Mouse (Mus musculus) 416B (cell line): ENCODE measurements around the gene Tpi1.
"Not testable (repeated sequence)": the region's sequence is repeated elsewhere in the genome, so short reads cannot be mapped to it uniquely, and the experiment has no call there.

Source experiments
- DNase-seq: peaks from one replicate; pipeline ENCODE4 v3.0.0; 2011; ENCODE audit warnings: low read depth

The Tpi1 gene

DNA sequence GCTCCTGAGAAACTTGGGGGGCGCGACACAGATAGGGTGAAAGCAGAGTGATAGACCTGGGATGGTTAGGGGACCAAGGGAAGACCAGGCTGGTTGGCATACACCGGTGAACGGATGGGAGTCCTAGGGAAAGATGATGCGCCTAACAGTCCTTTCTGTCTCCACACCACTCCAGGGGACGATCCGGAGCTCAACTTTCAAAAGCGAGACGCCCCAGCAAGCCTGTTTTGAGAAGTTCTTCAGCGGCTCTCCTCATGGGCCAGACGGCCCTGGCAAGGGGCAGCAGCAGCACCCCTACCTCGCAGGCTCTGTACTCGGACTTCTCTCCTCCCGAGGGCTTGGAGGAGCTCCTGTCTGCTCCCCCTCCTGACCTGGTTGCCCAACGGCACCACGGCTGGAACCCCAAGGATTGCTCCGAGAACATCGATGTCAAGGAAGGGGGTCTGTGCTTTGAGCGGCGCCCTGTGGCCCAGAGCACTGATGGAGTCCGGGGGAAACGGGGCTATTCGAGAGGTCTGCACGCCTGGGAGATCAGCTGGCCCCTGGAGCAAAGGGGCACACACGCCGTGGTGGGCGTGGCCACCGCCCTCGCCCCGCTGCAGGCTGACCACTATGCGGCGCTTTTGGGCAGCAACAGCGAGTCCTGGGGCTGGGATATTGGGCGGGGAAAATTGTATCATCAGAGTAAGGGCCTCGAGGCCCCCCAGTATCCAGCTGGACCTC, 4.9 kb downstream of the Tpi1 start:
- DNase-seq = peak; percentile 87

DNA sequence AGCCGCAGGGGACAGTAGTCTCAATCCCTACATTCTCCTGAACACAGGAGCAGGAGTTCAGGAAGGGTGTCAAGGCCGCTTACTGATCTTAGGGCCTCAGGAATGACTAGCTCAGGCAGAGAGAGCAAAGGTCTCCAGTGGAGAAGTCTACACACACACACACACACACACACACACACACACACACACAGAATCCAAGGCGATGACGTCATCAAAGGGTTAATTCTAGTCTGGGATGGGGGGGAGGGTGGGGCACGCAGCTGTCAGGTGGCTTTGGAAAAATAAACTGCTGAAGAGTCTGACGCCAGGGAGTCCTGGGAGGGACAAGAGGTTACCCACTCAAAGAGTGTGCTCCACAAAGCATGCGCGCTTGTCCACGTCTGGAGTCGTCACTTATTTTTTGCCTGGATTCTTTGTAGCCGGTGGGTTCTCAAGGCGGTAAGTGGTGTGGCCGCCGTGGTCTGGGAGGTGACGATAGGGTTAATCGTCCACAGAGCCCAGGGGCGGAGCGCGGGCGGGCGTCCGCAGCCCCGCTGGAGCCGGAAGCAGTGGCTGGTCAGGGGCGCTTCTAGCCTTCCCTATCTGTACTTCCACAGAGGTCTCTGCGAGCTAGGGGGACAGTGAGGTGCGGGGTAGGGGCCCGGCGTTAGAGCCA, 5.6 kb downstream of the Tpi1 start, which contains the start of gene Spsb2:
TSS of gene Spsb2 (plus strand) at position 304 of the 655 bp plus-strand sequence.
- peak; percentile 86 for DNase-seq

DNA sequence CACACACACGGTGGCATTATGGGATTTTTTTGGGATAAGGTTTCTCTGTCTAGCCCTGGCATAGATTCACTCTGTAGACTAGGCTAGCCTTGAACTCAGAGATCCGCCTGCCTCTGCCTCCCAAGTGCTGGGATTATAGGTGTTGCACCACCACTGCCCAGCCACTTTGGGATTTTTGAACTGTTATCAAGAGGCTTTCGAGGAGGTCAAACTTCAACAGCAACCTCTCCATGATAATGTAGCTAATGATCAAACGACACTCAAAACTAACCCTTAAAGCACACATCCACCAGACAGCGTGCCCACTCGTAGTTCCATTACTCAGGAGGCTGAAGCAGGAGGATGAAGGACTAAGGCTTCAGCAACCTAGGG, 6.1 kb downstream of the Tpi1 start:
- no peak for DNase-seq

DNA sequence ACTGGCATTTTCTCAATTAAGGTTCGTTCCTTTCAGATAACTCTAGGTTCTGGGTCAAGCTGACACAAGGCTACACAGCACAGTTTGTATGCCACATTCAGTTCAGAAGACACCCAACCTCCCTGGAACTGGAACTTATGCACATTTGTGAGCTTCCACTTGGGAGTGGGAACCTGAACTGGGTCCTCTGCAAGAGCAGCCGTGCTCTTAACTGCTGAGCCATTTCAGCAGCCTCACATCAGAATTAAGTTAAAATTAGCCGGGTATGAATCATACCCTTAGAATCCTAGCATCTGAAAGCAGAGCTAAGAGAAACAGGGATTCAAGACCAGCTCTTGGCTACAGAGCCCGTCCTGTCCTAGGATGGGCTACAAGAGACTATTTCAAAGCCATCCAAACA, 6.7 kb downstream of the Tpi1 start:
- no peak for DNase-seq

DNA sequence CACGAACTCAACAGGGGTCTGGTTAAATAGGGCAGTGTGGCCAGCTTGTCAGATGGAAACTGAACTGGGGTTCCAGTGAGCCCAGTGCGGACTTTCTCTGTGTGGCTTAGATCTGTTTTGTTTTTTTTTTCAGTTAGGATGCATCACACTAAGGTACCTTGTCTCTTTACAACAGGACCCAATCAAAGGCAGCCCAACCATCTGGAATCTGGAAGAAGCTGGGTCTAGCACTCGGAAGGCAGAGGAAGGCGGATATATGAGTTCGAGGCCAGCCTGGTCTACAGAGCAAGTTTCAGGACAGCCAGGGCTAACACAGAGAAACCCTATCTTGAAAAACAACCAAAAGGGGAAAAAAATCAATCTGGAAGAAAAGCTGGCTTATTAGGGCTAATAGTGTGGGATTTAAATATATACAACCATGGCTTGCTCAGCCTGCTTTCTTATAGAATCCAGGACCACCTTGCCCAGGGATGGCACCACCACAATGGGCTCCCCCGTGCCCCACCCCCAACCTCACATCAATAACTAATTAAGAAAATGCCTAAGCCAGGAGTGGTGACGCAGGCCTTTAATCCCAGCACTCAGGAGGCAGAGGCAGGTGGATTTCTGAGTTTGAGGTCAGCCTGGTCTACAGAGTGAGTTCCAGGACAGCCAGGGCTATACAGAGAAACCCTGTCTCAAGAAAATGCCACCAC, 7.5 kb downstream of the Tpi1 start:
- DNase-seq = no peak

DNA sequence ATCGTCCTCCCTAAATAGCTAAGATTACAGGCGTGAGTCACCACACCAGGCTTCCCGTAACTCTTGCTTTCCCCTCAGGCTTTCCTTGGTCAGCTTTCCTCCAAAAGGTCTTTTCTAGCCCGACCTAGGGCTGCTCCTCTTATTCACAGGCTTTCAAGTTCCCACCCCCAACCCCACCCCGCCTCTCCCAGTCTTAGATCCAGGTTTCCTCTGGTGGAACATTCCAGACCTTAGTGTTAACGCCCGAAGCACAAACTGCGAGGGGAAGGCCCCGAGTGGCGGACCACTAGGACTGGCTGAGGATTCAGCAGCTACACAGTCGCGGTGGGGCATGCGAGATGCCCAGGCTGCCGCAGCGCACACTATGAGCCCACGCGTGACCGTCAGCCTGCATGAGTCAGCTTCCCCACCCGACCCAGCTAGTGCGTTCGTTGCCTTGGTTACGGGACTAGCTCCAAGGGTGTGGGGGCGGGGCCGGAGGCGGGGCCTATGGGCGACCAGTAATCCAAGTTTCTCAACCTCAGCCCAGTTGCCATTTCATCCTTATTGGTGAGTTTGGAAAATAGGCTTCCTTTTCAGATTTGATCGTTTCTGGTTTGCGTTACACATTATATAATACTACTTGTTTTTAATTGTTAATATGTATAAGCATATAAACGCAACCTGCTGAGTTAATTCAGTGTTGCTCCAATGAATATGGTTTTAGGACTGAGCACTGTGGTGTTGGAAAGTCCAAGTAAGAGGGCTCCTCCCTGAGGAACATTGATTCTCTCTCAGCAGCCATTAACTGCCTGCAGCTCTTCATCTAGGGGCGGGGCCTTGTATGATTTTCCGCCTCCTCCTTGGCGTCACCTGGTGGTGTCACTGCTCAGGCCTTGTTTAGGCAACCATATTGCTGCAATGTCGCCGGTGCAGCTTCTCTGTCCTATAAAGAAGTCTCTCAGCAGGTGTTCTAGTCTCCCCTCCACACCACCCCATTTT, 8.5 kb downstream of the Tpi1 start:
- DNase-seq = peak; percentile 98

DNA sequence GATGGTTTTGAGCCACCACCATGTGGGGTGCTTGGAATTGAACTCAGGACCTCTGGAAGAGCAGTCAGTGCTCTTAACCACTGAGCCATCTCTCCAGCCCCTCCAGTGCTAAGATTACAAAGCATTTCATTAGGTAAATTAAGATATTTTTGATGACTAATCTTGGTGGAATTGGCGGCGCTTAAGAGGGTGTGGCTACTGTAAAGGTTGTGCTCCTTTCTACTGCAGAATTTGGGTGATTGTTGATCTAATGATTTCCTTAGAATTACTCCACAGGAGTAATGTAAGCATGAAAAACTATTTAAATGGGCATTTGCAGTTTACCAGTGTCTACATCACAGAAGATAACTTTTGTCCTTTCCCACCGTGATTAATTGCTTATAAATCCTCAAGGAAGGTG, 9.8 kb downstream of the Tpi1 start:
- peak; percentile 56 for DNase-seq

DNA sequence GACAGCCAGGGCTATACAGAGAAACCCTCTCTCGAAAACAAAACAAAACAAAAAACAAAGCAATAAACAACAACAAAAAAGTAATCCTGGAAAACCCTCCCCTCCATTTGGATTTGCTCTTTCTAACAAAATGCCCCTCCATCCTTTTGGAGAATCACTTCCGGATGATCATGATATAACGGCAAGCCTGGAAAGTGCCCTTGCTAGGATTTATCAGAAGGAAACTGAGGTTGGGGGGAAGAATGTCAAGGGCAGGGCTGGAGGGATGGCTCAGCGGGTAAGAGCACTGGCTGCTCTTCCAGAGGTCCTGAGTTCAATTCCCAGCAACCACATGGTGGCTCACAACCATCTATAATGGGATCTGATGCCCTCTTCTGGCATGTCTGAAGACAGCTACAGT, 10.4 kb downstream of the Tpi1 start:
- not testable (repeated sequence) for DNase-seq

DNA sequence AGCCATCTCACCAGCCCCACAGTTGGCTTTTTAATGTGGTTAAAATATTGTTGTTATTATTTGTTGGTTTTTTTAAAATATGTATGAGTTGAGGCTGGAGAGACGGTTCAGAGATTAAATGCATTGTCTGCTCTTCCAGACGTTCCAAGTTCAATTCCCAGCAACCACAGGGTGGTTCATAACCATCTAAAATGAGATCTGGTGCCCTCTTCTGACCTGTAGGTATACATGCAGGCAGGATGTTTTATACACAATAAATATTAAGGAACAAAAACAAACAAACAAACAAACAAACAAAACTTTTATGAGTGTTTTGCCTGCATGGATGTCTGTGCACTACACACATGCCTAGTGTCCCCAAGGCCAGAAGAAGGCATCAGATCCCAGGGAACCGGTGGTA, 11.0 kb downstream of the Tpi1 start:
- DNase-seq = no peak

DNA sequence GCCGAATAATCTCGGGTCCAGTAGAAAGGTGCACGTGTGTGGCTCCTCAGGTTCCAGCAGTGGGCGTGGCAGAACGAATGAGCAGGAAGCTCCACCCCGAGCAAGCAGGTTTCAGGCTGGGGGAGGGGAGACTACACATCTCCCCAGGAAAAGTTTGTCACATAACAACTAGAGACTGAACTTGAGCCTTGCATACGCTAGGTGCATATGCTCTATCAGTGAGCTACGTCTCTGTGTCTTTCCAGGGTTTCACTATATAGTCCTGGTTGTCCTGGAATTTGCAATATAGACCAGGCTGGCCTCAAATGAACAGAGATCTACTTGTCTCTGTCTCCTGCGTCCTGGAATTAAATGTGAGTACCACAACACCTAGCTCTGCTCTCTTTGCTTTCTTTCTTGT, 11.7 kb downstream of the Tpi1 start:
- DNase-seq = not testable (repeated sequence)

DNA sequence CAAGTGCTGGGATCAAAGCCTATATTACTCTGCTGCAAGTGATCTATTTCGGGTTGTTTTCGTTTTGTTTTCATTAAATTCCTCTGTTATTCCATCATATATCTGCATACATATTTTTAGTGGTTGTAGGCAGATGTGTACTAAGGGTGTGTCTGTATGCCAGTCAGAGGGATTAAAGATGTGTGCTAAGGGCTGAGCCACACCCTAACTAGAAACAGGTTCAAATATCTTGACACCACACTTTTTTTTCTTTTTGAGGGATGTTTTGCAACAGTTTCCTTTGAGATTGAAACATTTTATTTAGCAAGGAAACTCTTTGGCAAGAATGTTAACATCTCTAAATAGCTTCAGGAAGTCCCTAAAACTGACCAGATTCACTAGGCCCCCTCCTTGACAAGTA, 17.9 kb downstream of the Tpi1 start:
- DNase-seq = peak; percentile 68

DNA sequence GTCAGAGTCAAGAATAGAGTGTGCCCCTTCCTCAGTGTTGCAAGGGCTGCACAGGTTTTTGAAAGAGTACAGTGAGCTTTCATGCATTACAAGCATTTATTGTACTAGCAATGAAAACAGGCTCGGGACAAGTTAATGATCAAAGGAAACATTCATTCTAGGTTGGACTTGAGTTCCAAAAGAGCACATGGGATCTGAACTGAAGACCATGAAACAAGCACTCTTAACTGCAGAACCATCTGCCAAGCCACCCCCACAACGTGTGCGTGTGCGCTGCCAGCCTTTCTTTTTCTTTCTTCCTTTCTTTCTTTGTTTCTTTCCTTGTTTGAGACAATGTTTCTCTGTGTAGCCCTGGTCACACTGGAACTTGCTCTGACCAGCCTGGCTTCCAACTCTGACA, 18.3 kb downstream of the Tpi1 start:
- DNase-seq = no peak

DNA sequence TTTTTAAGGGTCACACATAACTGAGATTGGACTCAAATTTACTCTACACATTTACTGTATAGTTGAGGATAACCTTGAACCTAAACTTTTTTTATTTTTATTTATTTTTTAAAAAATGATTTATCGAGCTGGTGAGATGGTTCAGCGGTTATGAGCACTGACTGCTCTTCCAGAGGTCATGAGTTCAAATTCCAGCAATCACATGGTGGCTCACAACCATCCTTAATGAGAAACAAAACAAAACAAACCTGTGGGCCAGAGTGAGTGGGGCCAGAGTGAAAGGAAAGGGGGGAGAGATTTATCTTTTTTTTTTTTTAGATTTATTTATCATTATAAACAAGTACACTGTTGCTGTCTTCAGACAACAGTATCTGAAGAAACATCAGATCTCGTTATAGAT, 22.2 kb downstream of the Tpi1 start:
- DNase-seq = no peak

DNA sequence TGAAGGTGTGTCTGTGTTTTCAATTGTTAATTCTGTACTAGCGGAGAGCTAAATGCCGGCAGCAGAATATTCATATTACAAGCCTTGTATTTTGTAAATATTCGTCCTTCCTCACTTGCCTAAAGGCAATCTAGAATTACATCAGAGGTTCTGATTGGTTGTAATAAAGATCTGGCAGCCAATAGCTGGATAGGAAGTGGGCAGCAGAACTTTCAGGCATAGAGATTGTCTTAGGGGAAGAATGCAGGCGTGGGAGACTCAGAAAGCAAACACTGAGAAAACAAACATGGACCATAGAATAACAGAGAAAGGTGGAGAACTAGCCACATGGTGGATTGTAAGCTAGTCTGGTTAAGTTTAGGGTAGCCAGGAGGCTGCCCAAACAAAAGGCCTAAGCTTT, 24.0 kb downstream of the Tpi1 start:
- no peak for DNase-seq

DNA sequence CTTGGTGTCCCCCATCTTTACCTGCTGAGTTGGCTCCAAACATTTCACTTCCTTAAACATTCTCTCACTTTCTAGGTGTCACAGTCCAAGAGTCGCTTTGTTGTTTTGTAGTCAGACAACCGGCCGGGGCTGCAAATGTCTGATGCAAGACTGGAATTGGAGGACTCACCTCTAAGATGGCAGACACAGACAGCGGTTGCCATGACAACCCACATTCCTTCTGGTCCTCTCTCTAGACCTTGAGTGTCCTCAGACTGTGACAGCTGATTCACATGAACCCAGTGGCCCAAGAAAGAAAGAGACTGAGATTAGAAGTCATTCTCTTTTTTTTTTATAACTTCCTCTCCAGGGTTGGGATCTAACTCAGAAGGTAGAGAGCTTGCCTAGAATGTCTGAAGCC, 24.6 kb downstream of the Tpi1 start:
- no peak for DNase-seq

DNA sequence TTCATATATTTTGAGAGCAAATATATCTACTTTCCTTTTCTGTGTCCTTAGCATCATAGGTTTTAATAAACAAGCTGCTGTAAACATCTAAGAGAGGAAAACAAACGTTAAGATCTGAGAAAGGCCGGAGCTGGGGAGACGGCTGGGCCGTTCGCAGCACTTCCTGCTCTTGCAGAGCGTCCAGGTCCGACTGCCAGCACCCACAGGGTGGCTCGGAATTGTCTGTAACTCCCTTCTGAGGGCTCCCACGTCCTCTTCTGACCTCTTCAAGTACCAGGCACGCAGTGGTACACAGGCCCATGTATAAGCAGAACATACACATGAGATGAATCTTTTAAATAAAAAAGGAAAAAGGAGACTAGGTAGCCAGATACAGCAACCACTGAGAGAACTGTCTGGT, 26.4 kb downstream of the Tpi1 start:
- no peak for DNase-seq

DNA sequence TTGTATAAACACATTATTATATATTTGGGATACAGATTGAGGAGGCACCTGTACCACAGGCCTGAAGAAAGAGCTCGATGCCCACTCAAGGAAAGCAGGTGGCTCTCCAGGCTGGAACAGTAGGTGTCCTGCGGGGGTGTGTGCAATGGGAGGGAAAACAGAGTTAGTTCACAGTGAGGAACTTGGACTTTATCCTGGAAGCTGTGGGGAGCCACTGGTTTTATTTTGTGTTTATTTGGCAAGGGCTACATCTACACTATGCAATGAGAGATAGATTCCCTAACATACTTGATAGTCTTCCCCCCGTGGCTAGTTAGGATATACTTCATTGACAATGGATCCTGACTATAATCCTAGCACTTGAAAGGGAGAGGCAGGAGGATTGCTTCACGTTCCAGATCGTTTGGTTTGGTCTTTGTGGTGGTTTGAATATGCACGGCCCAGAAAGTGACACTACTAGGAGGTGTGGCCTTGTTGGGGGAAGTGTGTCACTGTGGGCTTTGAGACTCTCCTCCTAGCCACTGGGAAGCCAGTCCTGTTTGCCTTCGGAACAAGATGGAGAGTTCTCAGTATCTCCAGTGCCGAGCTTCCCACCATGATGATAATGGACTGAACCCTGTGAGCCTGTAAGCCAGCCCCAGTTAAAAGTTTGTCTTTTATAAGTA, 27.2 kb downstream of the Tpi1 start:
- DNase-seq = peak; percentile 89

DNA sequence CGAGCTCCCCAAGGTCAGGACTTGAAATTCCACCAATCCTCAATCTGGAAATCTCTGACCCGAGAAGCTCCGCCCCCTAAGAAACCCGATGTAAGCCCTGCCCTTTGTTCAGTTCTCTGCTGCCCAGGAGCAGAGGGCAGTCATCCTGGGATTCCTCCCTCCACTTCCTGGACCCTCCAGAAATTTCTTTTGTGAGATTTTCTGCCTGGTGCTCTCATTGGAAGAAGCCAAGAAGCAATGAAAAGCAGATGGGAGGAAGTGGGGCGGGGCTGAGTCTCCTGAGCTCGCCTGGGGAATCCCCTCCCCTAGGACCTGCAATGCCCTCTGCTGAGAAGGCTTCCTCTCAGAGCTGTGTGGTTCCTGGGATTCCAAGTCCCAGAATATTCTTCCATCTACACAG, 31.7 kb downstream of the Tpi1 start:
- DNase-seq = peak; percentile 53

DNA sequence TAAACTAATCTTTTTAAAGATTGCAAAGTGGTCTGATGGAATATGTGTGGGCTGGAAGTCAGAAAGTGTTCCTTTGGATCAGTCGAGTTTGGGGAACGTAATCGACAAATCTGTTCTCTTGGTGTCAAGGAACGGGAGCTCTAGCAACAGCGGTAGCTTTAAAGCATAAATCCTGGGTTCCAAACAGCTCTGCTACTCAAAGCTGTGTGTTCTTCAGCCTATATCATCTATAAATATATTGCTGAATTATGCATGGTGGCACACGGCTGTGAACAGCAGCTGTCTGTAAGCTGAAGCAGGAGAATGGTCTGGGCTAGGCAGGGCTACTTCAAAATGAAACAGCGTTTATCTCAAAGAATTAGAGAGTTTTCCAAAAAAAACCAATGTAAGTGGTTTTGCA, 33.2 kb downstream of the Tpi1 start:
- DNase-seq = no peak

DNA sequence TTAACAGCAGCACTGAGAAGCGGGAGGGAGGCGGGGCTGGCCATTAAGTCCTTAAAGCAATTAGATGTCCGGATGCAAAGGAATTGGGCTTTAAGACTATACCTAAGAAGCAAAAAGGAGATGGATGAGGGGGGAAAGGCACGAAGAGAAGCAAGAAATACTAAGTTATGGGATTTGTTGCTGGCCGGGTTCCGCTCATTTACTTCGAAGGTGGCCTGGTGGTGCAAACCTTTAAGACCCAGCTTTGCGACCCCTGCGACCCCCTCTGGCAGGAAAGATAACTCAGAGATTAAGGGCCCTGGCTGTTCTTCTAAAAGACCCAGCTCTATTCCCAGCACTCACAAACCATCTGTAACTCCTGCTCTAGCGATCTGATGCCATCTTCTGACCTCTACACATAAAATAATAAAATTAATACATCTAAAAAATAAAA, 34.1 kb downstream of the Tpi1 start:
- DNase-seq = no peak

DNA sequence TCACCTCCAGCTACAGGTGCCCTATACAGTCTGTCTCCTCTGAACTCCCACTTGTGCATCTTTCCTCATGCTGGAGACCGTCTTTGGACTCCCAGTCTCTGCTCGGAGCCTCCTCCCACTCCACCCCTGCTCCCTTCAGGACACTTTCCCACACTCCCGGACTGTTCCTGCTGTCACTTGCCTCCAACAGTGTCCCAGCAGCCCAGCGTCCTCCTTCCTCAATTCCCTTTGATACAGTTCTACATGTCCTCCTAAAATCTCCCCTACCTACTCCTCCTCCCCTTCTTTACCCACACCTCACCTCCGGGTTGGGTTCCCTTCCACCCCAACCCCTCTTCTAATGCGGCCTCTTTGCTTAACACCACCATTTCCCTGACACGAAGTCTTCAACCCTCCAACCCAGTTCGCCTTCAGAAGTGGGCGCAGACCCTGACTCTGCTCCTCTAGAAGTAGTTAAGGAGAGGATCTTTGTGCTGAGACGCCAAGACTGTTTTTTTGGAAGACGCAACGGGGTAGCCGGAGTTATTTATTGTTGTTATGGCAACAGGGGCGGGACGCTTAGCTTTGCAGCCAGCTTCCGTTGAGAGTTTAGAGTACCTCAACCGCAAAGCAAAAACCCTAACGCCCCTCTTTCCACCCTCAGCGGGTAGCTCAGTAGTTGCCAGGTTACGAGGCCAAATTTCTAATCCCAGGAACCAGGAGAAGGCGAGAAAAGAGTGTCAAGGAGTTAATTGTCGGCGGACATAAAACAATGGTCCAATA, 34.7 kb downstream of the Tpi1 start, which contains the start of gene Lrrc23:
TSS of gene Lrrc23 (minus strand) at position 506 of the 762 bp plus-strand sequence.
- DNase-seq = no peak
